Mouse (Mus musculus) hindbrain, embryonic 14.5 days (tissue): ENCODE data around the gene Sash1. TPM values are rescaled to one million over a fixed set of nuclear protein-coding genes. Genes with fewer than 3 reads are reported as not detected.

Experiments
- ATAC-seq: fragments of 200-750 bp; cut with Nextera tagmentation; 2 replicates; pipeline ENCODE4 v1.8.0; 2017; ENCODE audit warnings: moderate number of reproducible peaks, mild to moderate bottlenecking, moderate TSS enrichment, moderate library complexity; ENCODE audit not compliant: low FRiP score
- DNase-seq: peaks from one replicate; pipeline ENCODE4 v3.0.0-alpha.2; 2015; ENCODE audit warnings: low spot score
- H3K27ac ChIP-seq: fragments of 300-500 bp; sonication (generic); 2 replicates; pipeline ENCODE4 v1.5.1; 2014; ENCODE audit warnings: mild to moderate bottlenecking, moderate library complexity
- H3K27me3 ChIP-seq: fragments of 300-500 bp; sonication (generic); 2 replicates; pipeline ENCODE4 v1.6.1; 2014; ENCODE audit warnings: mild to moderate bottlenecking, low read length, mixed read lengths; ENCODE audit not compliant: control insufficient read depth, insufficient read depth
- H3K36me3 ChIP-seq: fragments of 300-500 bp; sonication (generic); replicated peaks from 2 replicates; pipeline ENCODE4 v1.6.1; 2014; ENCODE audit not compliant: control insufficient read depth, insufficient read depth
- H3K4me1 ChIP-seq: fragments of 300-500 bp; sonication (generic); replicated peaks from 2 replicates; pipeline ENCODE4 v1.6.1; 2014; ENCODE audit warnings: antibody characterized with exemption, low read length, mixed read lengths; ENCODE audit not compliant: control insufficient read depth, insufficient read depth
- H3K4me2 ChIP-seq: fragments of 300-500 bp; sonication (generic); replicated peaks from 2 replicates; pipeline ENCODE4 v1.6.1; 2014; ENCODE audit warnings: mild to moderate bottlenecking, moderate library complexity
- H3K4me3 ChIP-seq: fragments of 300-500 bp; sonication (generic); replicated peaks from 2 replicates; pipeline ENCODE4 v1.5.1; 2014; ENCODE audit warnings: mild to moderate bottlenecking, low read length
- H3K9ac ChIP-seq: fragments of 300-500 bp; sonication (generic); 2 replicates; pipeline ENCODE4 v1.6.1; 2014
- H3K9me3 ChIP-seq: fragments of 300-500 bp; sonication (generic); 2 replicates; pipeline ENCODE4 v1.6.1; 2016; ENCODE audit warnings: low read length; ENCODE audit not compliant: control insufficient read depth
- WGBS: fragments of 180-500 bp; shearing (Covaris S2); extraction: QIAGEN DNeasy Blood & Tissue Kit; methylation state at CpG from one replicate; pipeline ENCODE4 v1.1.7; 2014; 5-methylcytosine and 5-hydroxymethylcytosine counted together
- polyA plus RNA-seq: library from polyadenylated mRNA; unstranded; fragments of >200 nt; fragmentation: Nextera tagmentation; extraction: Ambion mirVana; gene quantifications from 2 replicates; pipeline ENCODE4 v1.2.1, GENCODE M21; 2014

The Sash1 gene
- polyA plus RNA-seq, 1 experiment from 2014 or later = 5.3 TPM

DNA sequence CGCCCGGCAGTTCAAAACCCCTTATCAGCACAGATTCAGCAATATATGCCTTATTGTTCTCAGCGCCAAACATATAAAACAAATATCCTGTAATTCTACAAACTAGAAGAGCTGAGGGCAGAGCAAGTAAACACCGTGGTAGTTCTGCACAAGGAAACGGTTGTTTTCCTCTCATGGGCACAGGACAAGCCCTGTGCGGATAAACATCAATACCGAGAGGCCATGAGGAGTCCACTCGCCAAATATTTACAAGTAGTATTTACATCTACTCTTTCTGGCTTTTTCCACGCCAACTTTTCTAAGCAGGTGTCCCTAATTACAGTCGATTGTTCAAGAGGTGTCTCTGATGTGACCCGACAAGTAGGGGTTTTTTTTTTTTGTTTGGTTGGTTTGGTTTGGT, 669 bp downstream of the Sash1 start:
- 2% methylated on average over 11 of the region's 11 CpGs for WGBS
- no peaks in the 10 kb centered on the region for H3K36me3 ChIP-seq
- DNase-seq (peak; percentile 25), ATAC-seq (no peak)
- peaks cover 4% of the 10 kb centered on the region; the same call in 1 of the 2 replicates for H3K4me1 ChIP-seq
- peaks cover 15% of the 10 kb centered on the region for H3K27me3 ChIP-seq
- no peaks in the 10 kb centered on the region for H3K9me3 ChIP-seq
- peak overlapping the region; percentile 69 for H3K27ac ChIP-seq
- peak overlapping the region; percentile 60 for H3K4me3 ChIP-seq
- peak overlapping the region; percentile 42 for H3K9ac ChIP-seq
- H3K4me2 ChIP-seq = peak overlapping the region; percentile 90

DNA sequence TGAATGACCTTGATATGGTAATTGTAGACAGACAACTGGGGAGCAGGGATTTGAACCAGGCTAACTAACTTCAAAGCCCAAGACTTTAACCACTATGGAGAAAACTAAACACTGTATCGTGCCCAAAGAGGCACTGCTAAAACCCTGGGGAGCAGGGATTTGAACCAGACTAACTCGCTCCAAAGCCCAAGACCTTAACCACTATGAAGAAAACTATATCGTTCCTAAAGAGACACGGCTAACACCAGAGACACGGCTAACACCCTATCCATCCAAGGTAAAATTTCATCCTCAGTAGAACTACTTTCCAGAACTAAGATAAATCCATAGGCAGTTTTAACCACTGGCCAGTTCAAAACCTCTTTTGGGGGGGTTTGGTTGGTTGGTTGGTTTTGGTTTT, 1.3 kb downstream of the Sash1 start:
- WGBS = 37% methylated on average over 5 of the region's 5 CpGs
- no peak for ATAC-seq
- peak overlapping the region; percentile 60; the same call in 1 of the 2 replicates for H3K4me3 ChIP-seq

GRCm38 (mm10) chr10:8883686-8884085, 2.2 kb downstream of the Sash1 start:
- Histone ChIP-seq H3K4me3 (no peak overlapping the region), H3K27ac (no peak overlapping the region), H3K27me3 (peaks cover 15% of the 10 kb centered on the region), H3K4me1 (peaks cover 4% of the 10 kb centered on the region; the same call in 1 of the 2 replicates), H3K9me3 (no peaks in the 10 kb centered on the region), H3K9ac (no peak overlapping the region), H3K36me3 (no peaks in the 10 kb centered on the region), H3K4me2 (peak overlapping the region; percentile 90)
- ATAC-seq (no peak), DNase-seq (no peak)
- 14% methylated on average over 4 of the region's 4 CpGs for WGBS

More for the DNA sequence above, 1.3 kb downstream of the Sash1 start:
- Histone ChIP-seq H3K9ac (no peak overlapping the region), H3K27me3 (peaks cover 15% of the 10 kb centered on the region), H3K27ac (no peak overlapping the region), H3K4me1 (peaks cover 4% of the 10 kb centered on the region; the same call in 1 of the 2 replicates), H3K9me3 (no peaks in the 10 kb centered on the region), H3K4me2 (peak overlapping the region; percentile 90), H3K36me3 (no peaks in the 10 kb centered on the region)
- DNase-seq = no peak

DNA sequence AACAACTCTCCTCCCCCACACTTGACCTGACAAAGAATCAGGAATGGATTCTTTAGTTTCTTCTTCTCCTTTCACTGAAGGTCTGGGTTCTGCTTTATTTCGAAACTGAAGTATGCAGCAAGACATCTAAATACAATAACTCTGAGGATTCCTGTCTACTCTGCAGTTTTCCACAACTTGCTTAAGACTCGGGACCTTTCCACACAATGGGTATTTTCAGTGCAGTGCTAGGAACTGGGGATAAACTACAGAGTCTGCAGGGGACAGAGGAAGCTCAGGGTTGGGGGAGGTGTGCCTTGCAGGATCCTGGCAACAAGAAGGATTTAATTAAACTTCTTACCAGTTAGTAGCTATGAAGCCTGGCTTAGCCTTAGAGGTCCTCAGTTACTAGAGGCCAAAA, 4.1 kb downstream of the Sash1 start:
- 39% methylated on average over 2 of the region's 2 CpGs for WGBS
- Histone ChIP-seq H3K27ac (no peak overlapping the region), H3K4me2 (no peak overlapping the region), H3K4me3 (no peak overlapping the region), H3K27me3 (peaks cover 15% of the 10 kb centered on the region), H3K9me3 (no peaks in the 10 kb centered on the region), H3K4me1 (peaks cover 4% of the 10 kb centered on the region; the same call in 1 of the 2 replicates), H3K9ac (no peak overlapping the region), H3K36me3 (no peaks in the 10 kb centered on the region)
- DNase-seq (no peak), ATAC-seq (no peak)

DNA sequence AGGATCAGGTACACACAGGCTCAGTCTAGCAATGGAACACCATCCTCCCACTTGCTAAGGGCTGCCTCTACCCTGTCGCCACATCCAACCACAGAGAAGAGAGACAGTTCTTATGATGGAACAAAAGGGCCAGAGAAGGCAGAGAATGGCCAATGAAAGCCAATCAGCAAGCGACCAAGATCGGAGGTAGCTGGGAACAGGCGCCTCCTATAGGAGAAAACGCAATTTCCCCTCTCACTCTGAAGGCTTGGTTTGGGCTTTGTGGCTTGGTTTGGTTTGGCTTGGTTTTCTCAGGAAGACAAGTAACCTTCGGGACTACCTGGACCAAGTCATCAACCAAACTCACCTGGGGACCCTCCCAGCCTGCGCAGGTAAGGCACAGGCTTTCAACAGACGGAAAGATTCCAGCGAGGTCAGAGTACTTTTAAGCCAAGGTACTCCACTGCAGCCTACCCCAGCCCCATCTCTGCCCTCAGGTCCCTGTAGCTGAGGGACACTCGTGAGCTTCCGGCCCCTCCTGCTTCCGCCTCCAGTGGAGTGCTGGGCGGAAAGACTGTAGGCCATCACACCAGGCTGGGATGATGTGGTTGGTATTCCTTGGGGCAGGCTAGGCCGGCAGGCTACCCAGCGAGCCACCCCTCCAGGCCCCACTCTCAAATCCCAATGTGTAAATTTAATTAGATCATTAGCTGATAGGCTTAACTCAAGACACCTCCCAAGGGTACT, 4.8 kb downstream of the Sash1 start:
- no peak overlapping the region for H3K27ac ChIP-seq
- peaks cover 15% of the 10 kb centered on the region for H3K27me3 ChIP-seq
- DNase-seq (no peak), ATAC-seq (no peak)
- no peak overlapping the region for H3K4me3 ChIP-seq
- no peaks in the 10 kb centered on the region for H3K36me3 ChIP-seq
- peaks cover 4% of the 10 kb centered on the region; the same call in 1 of the 2 replicates for H3K4me1 ChIP-seq
- H3K9me3 ChIP-seq = no peaks in the 10 kb centered on the region
- no peak overlapping the region for H3K4me2 ChIP-seq
- H3K9ac ChIP-seq = no peak overlapping the region
- 63% methylated on average over 15 of the region's 15 CpGs for WGBS

DNA sequence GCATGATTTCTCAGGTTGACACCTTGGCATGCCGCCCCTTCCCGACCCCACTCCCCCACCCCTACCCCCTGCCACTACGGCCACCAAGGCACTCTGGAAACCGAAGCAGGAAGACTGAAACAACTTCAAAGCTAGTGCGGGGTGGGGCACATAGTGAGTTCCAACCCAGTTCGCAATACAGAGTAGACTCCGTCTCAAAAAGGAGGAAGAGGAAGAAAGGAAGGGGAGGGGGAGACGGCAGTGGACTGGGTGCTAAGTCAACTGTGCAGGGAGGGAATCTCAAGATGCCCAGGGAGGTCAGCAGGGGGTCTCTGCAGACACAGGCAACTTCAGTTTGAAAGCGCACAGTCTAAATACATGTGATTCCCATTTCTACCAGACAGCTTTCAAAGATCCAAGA, 7.0 kb downstream of the Sash1 start:
- H3K27ac ChIP-seq = no peak overlapping the region
- 55% methylated on average over 9 of the region's 9 CpGs for WGBS

DNA sequence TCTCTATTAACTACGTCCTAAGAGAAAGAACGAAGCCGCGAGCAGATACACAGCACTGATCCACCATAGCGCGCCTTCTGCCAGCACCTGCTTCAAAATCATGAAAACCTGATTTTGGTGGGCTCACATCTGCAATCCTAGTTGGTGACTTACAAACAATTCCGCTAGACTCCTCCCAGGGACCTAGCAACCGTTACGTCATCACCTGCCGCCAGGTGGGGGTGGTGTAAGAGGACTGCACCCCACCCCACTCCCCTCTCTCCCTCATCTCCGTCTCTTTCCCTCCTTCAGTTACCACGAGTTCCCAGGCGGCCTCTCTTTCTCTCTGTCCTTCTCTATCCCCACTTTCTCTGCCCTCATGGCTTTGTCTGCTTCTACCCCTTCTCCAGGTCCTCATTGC, 7.5 kb downstream of the Sash1 start:
- Histone ChIP-seq H3K4me2 (no peak overlapping the region), H3K36me3 (no peaks in the 10 kb centered on the region), H3K9ac (no peak overlapping the region), H3K4me1 (0 out of 2 replicates have a peak, but pooled peaks cover 4% of the 10 kb centered on the region), H3K9me3 (no peaks in the 10 kb centered on the region), H3K27ac (no peak overlapping the region), H3K4me3 (no peak overlapping the region), H3K27me3 (no peaks in the 10 kb centered on the region)
- DNase-seq = no peak
- ATAC-seq = no peak
- 83% methylated on average over 13 of the region's 13 CpGs for WGBS

More for the DNA sequence above, 7.0 kb downstream of the Sash1 start:
- H3K27me3 ChIP-seq = no peaks in the 10 kb centered on the region
- ATAC-seq = no peak
- no peak overlapping the region for H3K9ac ChIP-seq
- H3K9me3 ChIP-seq = no peaks in the 10 kb centered on the region
- H3K4me1 ChIP-seq = 0 out of 2 replicates have a peak, but pooled peaks cover 4% of the 10 kb centered on the region
- DNase-seq = no peak
- no peaks in the 10 kb centered on the region for H3K36me3 ChIP-seq
- no peak overlapping the region for H3K4me2 ChIP-seq
- no peak overlapping the region for H3K4me3 ChIP-seq

GRCm38 (mm10) chr10:8873631-8874370, 12.1 kb downstream of the Sash1 start:
- Histone ChIP-seq H3K27me3 (no peaks in the 10 kb centered on the region), H3K36me3 (no peaks in the 10 kb centered on the region), H3K4me1 (no peaks in the 10 kb centered on the region), H3K9me3 (no peaks in the 10 kb centered on the region), H3K27ac (no peak overlapping the region), H3K4me3 (no peak overlapping the region), H3K9ac (no peak overlapping the region), H3K4me2 (no peak overlapping the region)
- WGBS = 91% methylated on average over 7 of the region's 7 CpGs
- no peak for DNase-seq
- no peak for ATAC-seq

DNA sequence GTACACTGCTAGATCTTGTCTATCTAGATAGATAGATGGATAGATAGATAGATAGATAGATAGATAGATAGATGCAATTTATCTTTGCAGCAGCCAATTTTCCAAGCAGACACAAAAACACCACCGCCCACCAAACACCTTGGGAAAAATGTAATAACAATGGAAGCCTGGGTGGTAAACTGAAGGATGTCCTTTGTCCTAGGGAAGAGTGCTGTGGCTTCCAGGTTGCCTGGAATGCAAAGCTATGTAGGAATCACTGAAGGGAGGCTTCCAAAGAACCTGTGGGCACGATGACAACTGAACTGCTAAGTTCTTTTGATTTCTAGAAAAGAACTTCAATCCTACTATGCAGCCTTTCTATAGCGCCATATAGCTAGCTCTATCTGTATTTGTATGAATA, 13.1 kb downstream of the Sash1 start:
- ATAC-seq = no peak
- H3K4me1 ChIP-seq = no peaks in the 10 kb centered on the region
- H3K9me3 ChIP-seq = no peaks in the 10 kb centered on the region
- no peaks in the 10 kb centered on the region for H3K27me3 ChIP-seq
- WGBS = 88% methylated on average over 3 of the region's 3 CpGs
- H3K27ac ChIP-seq = no peak overlapping the region
- DNase-seq = no peak
- H3K9ac ChIP-seq = no peak overlapping the region
- no peak overlapping the region for H3K4me2 ChIP-seq
- no peaks in the 10 kb centered on the region for H3K36me3 ChIP-seq
- H3K4me3 ChIP-seq = no peak overlapping the region
